Mouse (Mus musculus) kidney, adult 2 months (tissue): Measurements from ENCODE around the gene Pelo. TPM values are rescaled to one million over a fixed set of nuclear protein-coding genes. Genes with fewer than 3 reads are reported as not detected.

Experiments used
- DNase-seq: peaks from one replicate; pipeline ENCODE4 v3.0.0; 2021
- H3K27ac ChIP-seq: fragments of 200-500 bp; 2 replicates; pipeline ENCODE4 v1.5.1; 2012; ENCODE audit warnings: low read depth, low read length, control low read depth, inconsistent platforms; ENCODE audit not compliant: insufficient read depth
- H3K27me3 ChIP-seq: fragments of 200-500 bp; replicated peaks from 2 replicates; pipeline ENCODE4 v1.6.1; 2012; ENCODE audit warnings: mild to moderate bottlenecking, moderate library complexity, low read length, inconsistent platforms; ENCODE audit not compliant: control insufficient read depth, insufficient read depth
- H3K36me3 ChIP-seq: fragments of 200-500 bp; 2 replicates; pipeline ENCODE4 v1.6.1; 2012; ENCODE audit warnings: mild to moderate bottlenecking, moderate library complexity, low read length, inconsistent platforms; ENCODE audit not compliant: control insufficient read depth, insufficient read depth
- H3K4me1 ChIP-seq: fragments of 200-500 bp; 2 replicates; pipeline ENCODE4 v1.6.1; 2011; ENCODE audit warnings: low read length; ENCODE audit not compliant: control insufficient read depth, insufficient read depth
- H3K4me3 ChIP-seq: fragments of 200-500 bp; 2 replicates; pipeline ENCODE4 v1.5.1; 2011; ENCODE audit warnings: mild to moderate bottlenecking, low read depth, low read length, control low read depth; ENCODE audit not compliant: insufficient read depth
- CTCF ChIP-seq: fragments of 200-500 bp; conservative IDR thresholded peaks from 2 replicates; pipeline ENCODE4 v1.5.1; 2011; ENCODE audit warnings: low read depth, mild to moderate bottlenecking, control low read depth, low read length, moderate library complexity, mixed read lengths; ENCODE audit not compliant: insufficient read depth, insufficient read length
- POLR2A ChIP-seq: fragments of 200-500 bp; IDR thresholded peaks from one replicate; pipeline ENCODE4 v1.6.1; 2011; ENCODE audit warnings: low read depth, low read length, control low read depth
- WGBS: fragments of 180-500 bp; shearing (Covaris S2); methylation state at CpG from one replicate; pipeline ENCODE4 v1.1.7; 2018; 5-methylcytosine and 5-hydroxymethylcytosine counted together
- polyA plus RNA-seq: library from polyadenylated mRNA; depleted of rRNA; stranded (reverse); fragments of >200 nt; gene quantifications from 2 replicates; pipeline ENCODE4 v1.2.3, GENCODE M21; 2012

Pelo gene
- polyA plus RNA-seq, 1 experiment: 32.3 TPM

- H3K27ac ChIP-seq: no peak overlapping the region
- 89% methylated on average over 8 of the region's 8 CpGs for WGBS
- DNase-seq: no peak
- TF ChIP-seq CTCF: no peak
- TF ChIP-seq POLR2A: no peak
- H3K4me1 ChIP-seq: peaks cover 16% of the 10 kb centered on the region
- H3K36me3 ChIP-seq: no peaks in the 10 kb centered on the region
- H3K27me3 ChIP-seq: no peaks in the 10 kb centered on the region
- no peak overlapping the region for H3K4me3 ChIP-seq
These were observed 17.4 kb upstream of the Pelo start for GRCm38 (mm10) chr13:115107436-115107835.

GRCm38 (mm10) chr13:115106183-115106582 lies 16.2 kb upstream of the Pelo start:
- 72% methylated on average over 10 of the region's 10 CpGs for WGBS
- no peak overlapping the region for H3K4me3 ChIP-seq
- H3K4me1 ChIP-seq: peaks cover 16% of the 10 kb centered on the region
- H3K27me3 ChIP-seq: no peaks in the 10 kb centered on the region
- no peak overlapping the region for H3K27ac ChIP-seq
- peak; percentile 44 for DNase-seq
- no peak for TF ChIP-seq CTCF
- TF ChIP-seq POLR2A: no peak
- H3K36me3 ChIP-seq: no peaks in the 10 kb centered on the region

GRCm38 (mm10) chr13:115102754-115103153 lies 12.8 kb upstream of the Pelo start:
- DNase-seq: no peak
- Histone ChIP-seq H3K27me3 (no peaks in the 10 kb centered on the region), H3K4me1 (peaks cover 11% of the 10 kb centered on the region; the same call in 1 of the 2 replicates), H3K4me3 (no peak overlapping the region), H3K27ac (no peak overlapping the region), H3K36me3 (no peaks in the 10 kb centered on the region; the same call in 1 of the 2 replicates)
- 95% methylated on average over 2 of the region's 2 CpGs for WGBS
- TF ChIP-seq POLR2A (no peak), CTCF (peak; percentile 25; the same call in 1 of the 2 replicates)

GRCm38 (mm10) chr13:115101355-115102191 lies 11.6 kb upstream of the Pelo start, which contains the start of the genes Gm49395 and Itga1:
Gm49395 (minus strand) TSS chr13:115101921.
Itga1 (minus strand) TSS chr13:115101964.
- no peaks in the 10 kb centered on the region for H3K27me3 ChIP-seq
- peak; percentile 98 for DNase-seq
- TF ChIP-seq CTCF (peak; percentile 23), POLR2A (peak; percentile 36)
- peak within 1 kb of the TSS; percentile 93 for H3K4me3 ChIP-seq
- no peaks in the 10 kb centered on the region; the same call in 1 of the 2 replicates for H3K36me3 ChIP-seq
- under 1% methylated on average over 39 of the region's 39 CpGs for WGBS
- peaks cover 11% of the 10 kb centered on the region; the same call in 1 of the 2 replicates for H3K4me1 ChIP-seq
- H3K27ac ChIP-seq: peak within 1 kb of the TSS; percentile 99

- Histone ChIP-seq H3K4me3 (peak overlapping the region; percentile 93), H3K27ac (peak overlapping the region; percentile 99), H3K4me1 (peaks cover 18% of the 10 kb centered on the region), H3K36me3 (no peaks in the 10 kb centered on the region; the same call in 1 of the 2 replicates), H3K27me3 (no peaks in the 10 kb centered on the region)
- TF ChIP-seq CTCF (no peak), POLR2A (no peak)
- no peak for DNase-seq
- WGBS: 8% methylated on average over 11 of the region's 11 CpGs
These were observed 10.6 kb upstream of the Pelo start for GRCm38 (mm10) chr13:115100381-115101177.

- no peak for TF ChIP-seq CTCF
- no peak for TF ChIP-seq POLR2A
- WGBS: 42% methylated on average over 9 of the region's 9 CpGs
- H3K27ac ChIP-seq: peak overlapping the region; percentile 79; the same call in 1 of the 2 replicates
These were observed 9.4 kb upstream of the Pelo start for GRCm38 (mm10) chr13:115099381-115099780.

More at GRCm38 (mm10) chr13:115099381-115099780, 9.4 kb upstream of the Pelo start:
- no peak for DNase-seq
- peaks cover 24% of the 10 kb centered on the region for H3K4me1 ChIP-seq
- no peaks in the 10 kb centered on the region for H3K27me3 ChIP-seq
- H3K4me3 ChIP-seq: peak overlapping the region; percentile 16; the same call in 1 of the 2 replicates
- no peaks in the 10 kb centered on the region; the same call in 1 of the 2 replicates for H3K36me3 ChIP-seq
